Mouse (Mus musculus): ENCODE results near the gene AC109138.7. TPM values are rescaled to one million over a fixed set of nuclear protein-coding genes. Genes with fewer than 3 reads are reported as not detected.

AC109138.7 gene
- polyA plus RNA-seq, 1 experiment from 2014 or later, result not detected

GRCm38 (mm10) chr19:4254230-4254629 is 40.1 kb downstream of the AC109138.7 start:
- Histone ChIP-seq H3K9ac (ENCODE audit: low read length) (no peak overlapping the region), H3K36me3 (ENCODE audit: control insufficient read depth, insufficient read depth, low read length) (no peaks in the 10 kb centered on the region), H3K4me2 (ENCODE audit: low read depth, low read length) (no peak overlapping the region), H3K9me3 (replicated peaks; ENCODE audit: control insufficient read depth, low read length) (peaks cover 4% of the 10 kb centered on the region; the same call in 1 of the 2 replicates), H3K27me3 (ENCODE audit: control insufficient read depth, insufficient read depth, low read length) (no peaks in the 10 kb centered on the region), H3K4me3 (replicated peaks; ENCODE audit: low read length) (no peak overlapping the region), H3K27ac (ENCODE audit: low read length) (no peak overlapping the region), H3K4me1 (ENCODE audit: control insufficient read depth, insufficient read depth, low read length) (0 out of 2 replicates have a peak, but pooled peaks cover 5% of the 10 kb centered on the region)
- 82% methylated on average over 7 of the region's 7 CpGs for WGBS
- ATAC-seq (ENCODE audit: insufficient read depth, low FRiP score), result no peak

- Histone ChIP-seq H3K27me3 (ENCODE audit: control insufficient read depth, insufficient read depth, low read length) (no peaks in the 10 kb centered on the region), H3K4me1 (ENCODE audit: control insufficient read depth, insufficient read depth, low read length) (0 out of 2 replicates have a peak, but pooled peaks cover 5% of the 10 kb centered on the region), H3K9ac (ENCODE audit: low read length) (no peak overlapping the region), H3K36me3 (ENCODE audit: control insufficient read depth, insufficient read depth, low read length) (no peaks in the 10 kb centered on the region), H3K4me3 (replicated peaks; ENCODE audit: low read length) (no peak overlapping the region), H3K4me2 (ENCODE audit: low read depth, low read length) (no peak overlapping the region), H3K27ac (ENCODE audit: low read length) (no peak overlapping the region), H3K9me3 (replicated peaks; ENCODE audit: control insufficient read depth, low read length) (peaks cover 4% of the 10 kb centered on the region; the same call in 1 of the 2 replicates)
- 75% methylated on average over 11 of the region's 11 CpGs for WGBS
- ATAC-seq (ENCODE audit: insufficient read depth, low FRiP score), result no peak
Measured at GRCm38 (mm10) chr19:4255583-4256162, 41.5 kb downstream of the AC109138.7 start.

GRCm38 (mm10) chr19:4257216-4257896 is 43.2 kb downstream of the AC109138.7 start:
- H3K27ac ChIP-seq (ENCODE audit: low read length), result 0 out of 2 replicates have a peak overlapping the region, but pooled peaks have one; percentile 8
- H3K4me2 ChIP-seq (ENCODE audit: low read depth, low read length), result peak overlapping the region; percentile 75
- no peaks in the 10 kb centered on the region for H3K27me3 ChIP-seq (ENCODE audit: control insufficient read depth, insufficient read depth, low read length)
- H3K9ac ChIP-seq (ENCODE audit: low read length), result peak overlapping the region; percentile 74
- H3K36me3 ChIP-seq (ENCODE audit: control insufficient read depth, insufficient read depth, low read length), result no peaks in the 10 kb centered on the region
- H3K4me1 ChIP-seq (ENCODE audit: control insufficient read depth, insufficient read depth, low read length), result 0 out of 2 replicates have a peak, but pooled peaks cover 5% of the 10 kb centered on the region
- WGBS, result under 1% methylated on average over 41 of the region's 41 CpGs
- ATAC-seq (ENCODE audit: insufficient read depth, low FRiP score), result peak; percentile 85
- H3K9me3 ChIP-seq (replicated peaks; ENCODE audit: control insufficient read depth, low read length), result peaks cover 4% of the 10 kb centered on the region; the same call in 1 of the 2 replicates
- H3K4me3 ChIP-seq (replicated peaks; ENCODE audit: low read length), result peak overlapping the region; percentile 64

- H3K4me2 ChIP-seq (ENCODE audit: low read depth, low read length), result peak overlapping the region; percentile 57
- H3K4me1 ChIP-seq (ENCODE audit: control insufficient read depth, insufficient read depth, low read length), result 0 out of 2 replicates have a peak, but pooled peaks cover 5% of the 10 kb centered on the region
- peak overlapping the region; percentile 74 for H3K9ac ChIP-seq (ENCODE audit: low read length)
- no peaks in the 10 kb centered on the region for H3K36me3 ChIP-seq (ENCODE audit: control insufficient read depth, insufficient read depth, low read length)
- H3K27me3 ChIP-seq (ENCODE audit: control insufficient read depth, insufficient read depth, low read length), result no peaks in the 10 kb centered on the region
- H3K27ac ChIP-seq (ENCODE audit: low read length), result 0 out of 2 replicates have a peak overlapping the region, but pooled peaks have one; percentile 8
- H3K4me3 ChIP-seq (replicated peaks; ENCODE audit: low read length), result peak overlapping the region; percentile 64
- peaks cover 4% of the 10 kb centered on the region; the same call in 1 of the 2 replicates for H3K9me3 ChIP-seq (replicated peaks; ENCODE audit: control insufficient read depth, low read length)
- 20% methylated on average over 12 of the region's 12 CpGs for WGBS
- 0 out of 2 replicates have a peak, but pooled peaks have one; percentile 5 for ATAC-seq (ENCODE audit: insufficient read depth, low FRiP score)
Measured at GRCm38 (mm10) chr19:4257897-4258252, 43.7 kb downstream of the AC109138.7 start.

- Histone ChIP-seq H3K36me3 (ENCODE audit: control insufficient read depth, insufficient read depth, low read length) (no peaks in the 10 kb centered on the region), H3K4me3 (replicated peaks; ENCODE audit: low read length) (no peak overlapping the region), H3K4me2 (ENCODE audit: low read depth, low read length) (no peak overlapping the region), H3K9ac (ENCODE audit: low read length) (no peak overlapping the region), H3K27me3 (ENCODE audit: control insufficient read depth, insufficient read depth, low read length) (no peaks in the 10 kb centered on the region), H3K27ac (ENCODE audit: low read length) (no peak overlapping the region), H3K4me1 (ENCODE audit: control insufficient read depth, insufficient read depth, low read length) (peaks cover 17% of the 10 kb centered on the region; the same call in 1 of the 2 replicates), H3K9me3 (replicated peaks; ENCODE audit: control insufficient read depth, low read length) (no peaks in the 10 kb centered on the region)
- ATAC-seq (ENCODE audit: insufficient read depth, low FRiP score), result peak; percentile 49
- WGBS, result 33% methylated on average over 8 of the region's 8 CpGs
Measured at GRCm38 (mm10) chr19:4261038-4261698, 47.0 kb downstream of the AC109138.7 start.

GRCm38 (mm10) chr19:4262756-4263155 is 48.6 kb downstream of the AC109138.7 start:
- Histone ChIP-seq H3K4me3 (replicated peaks; ENCODE audit: low read length) (no peak overlapping the region), H3K36me3 (ENCODE audit: control insufficient read depth, insufficient read depth, low read length) (no peaks in the 10 kb centered on the region), H3K4me2 (ENCODE audit: low read depth, low read length) (no peak overlapping the region), H3K27me3 (ENCODE audit: control insufficient read depth, insufficient read depth, low read length) (no peaks in the 10 kb centered on the region), H3K4me1 (ENCODE audit: control insufficient read depth, insufficient read depth, low read length) (peaks cover 12% of the 10 kb centered on the region; the same call in 1 of the 2 replicates), H3K27ac (ENCODE audit: low read length) (no peak overlapping the region), H3K9me3 (replicated peaks; ENCODE audit: control insufficient read depth, low read length) (no peaks in the 10 kb centered on the region), H3K9ac (ENCODE audit: low read length) (no peak overlapping the region)
- ATAC-seq (ENCODE audit: insufficient read depth, low FRiP score), result no peak
- WGBS, result 61% methylated on average over 6 of the region's 6 CpGs

- no peaks in the 10 kb centered on the region for H3K36me3 ChIP-seq (ENCODE audit: control insufficient read depth, insufficient read depth, low read length)
- peak; percentile 88 for ATAC-seq (ENCODE audit: insufficient read depth, low FRiP score)
- 51% methylated on average over 14 of the region's 14 CpGs for WGBS
- no peak overlapping the region for H3K27ac ChIP-seq (ENCODE audit: low read length)
- H3K9ac ChIP-seq (ENCODE audit: low read length), result no peak overlapping the region
- H3K4me1 ChIP-seq (ENCODE audit: control insufficient read depth, insufficient read depth, low read length), result peaks cover 14% of the 10 kb centered on the region; the same call in 1 of the 2 replicates
- no peak overlapping the region for H3K4me2 ChIP-seq (ENCODE audit: low read depth, low read length)
- H3K27me3 ChIP-seq (ENCODE audit: control insufficient read depth, insufficient read depth, low read length), result no peaks in the 10 kb centered on the region
- no peak overlapping the region for H3K4me3 ChIP-seq (replicated peaks; ENCODE audit: low read length)
- no peaks in the 10 kb centered on the region for H3K9me3 ChIP-seq (replicated peaks; ENCODE audit: control insufficient read depth, low read length)
Measured at GRCm38 (mm10) chr19:4263702-4264101, 49.5 kb downstream of the AC109138.7 start.

- no peak overlapping the region for H3K4me2 ChIP-seq (ENCODE audit: low read depth, low read length)
- no peaks in the 10 kb centered on the region for H3K9me3 ChIP-seq (replicated peaks; ENCODE audit: control insufficient read depth, low read length)
- no peak overlapping the region for H3K4me3 ChIP-seq (replicated peaks; ENCODE audit: low read length)
- H3K9ac ChIP-seq (ENCODE audit: low read length), result no peak overlapping the region
- no peaks in the 10 kb centered on the region for H3K27me3 ChIP-seq (ENCODE audit: control insufficient read depth, insufficient read depth, low read length)
- WGBS, result 93% methylated on average over 6 of the region's 6 CpGs
- no peaks in the 10 kb centered on the region for H3K36me3 ChIP-seq (ENCODE audit: control insufficient read depth, insufficient read depth, low read length)
- ATAC-seq (ENCODE audit: insufficient read depth, low FRiP score), result no peak
- H3K4me1 ChIP-seq (ENCODE audit: control insufficient read depth, insufficient read depth, low read length), result peaks cover 14% of the 10 kb centered on the region; the same call in 1 of the 2 replicates
- no peak overlapping the region for H3K27ac ChIP-seq (ENCODE audit: low read length)
Measured at GRCm38 (mm10) chr19:4264171-4264780, 50.1 kb downstream of the AC109138.7 start.

All from stomach, embryonic 16.5 days (tissue).